ENCODE assay signal across 13 mouse cellular contexts in the genomic region with DNA sequence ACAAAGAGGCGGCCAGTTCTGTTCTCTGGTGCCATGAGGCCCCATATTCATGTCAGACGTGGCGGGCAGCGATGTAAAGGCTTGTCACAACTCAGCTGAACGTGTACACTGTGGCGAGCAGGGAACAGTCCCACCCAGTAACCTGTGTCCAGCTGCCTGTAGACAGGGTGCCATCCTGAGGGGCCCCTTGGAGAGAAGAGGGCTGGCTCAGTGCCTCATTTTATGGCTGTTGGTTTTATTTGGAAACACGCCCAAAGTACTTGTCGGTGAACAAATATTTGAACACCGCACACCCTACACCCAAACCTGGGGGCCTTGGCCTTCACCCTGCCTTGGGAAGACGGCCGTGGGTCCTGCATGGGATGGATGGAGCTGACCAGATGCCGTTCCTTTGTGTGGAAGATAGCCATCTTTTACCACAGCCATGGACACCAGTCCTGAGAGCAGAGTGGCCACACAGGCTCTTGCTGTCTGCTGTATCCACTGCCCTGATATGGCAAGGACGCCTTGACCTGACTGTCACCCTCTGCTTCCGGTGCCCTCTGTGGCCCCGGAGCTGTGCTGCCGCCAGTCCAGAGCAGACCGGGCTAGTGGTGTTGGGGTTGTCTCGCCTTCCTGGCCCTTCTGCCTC. TPM values are rescaled to one million over a fixed set of nuclear protein-coding genes. Genes with fewer than 3 reads are reported as not detected.
DNase-seq lines count a peak whose midpoint lies in the region; ATAC-seq and TF ChIP-seq lines count a peak whose summit lies in the region.
"Had no signal": no experiment of that assay in that cellular context is flagged by ENCODE, and none has a peak within 500 bp of the region (broad histone marks: within the 10 kb centered on the region; RNA-seq: fewer than 3 reads in every experiment).

No protein-coding gene starts in this region.

- TF ChIP-seq POLR2A in liver, adult 2 months (IDR thresholded peaks at IDR 0.05; ENCODE audit: extremely low read depth, insufficient read depth, low read length), result no peak
- TF ChIP-seq POLR2A in myocyte (IDR thresholded peaks at IDR 0.05; ENCODE audit: insufficient read length, low read depth), result no peak

- peaks cover 52% of the 10 kb centered on the region for H3K36me3 ChIP-seq in forebrain, embryonic 15.5 days
- peaks cover 100% of the 10 kb centered on the region for H3K36me3 ChIP-seq in forebrain, embryonic 10.5 days (replicated peaks)
- no peaks in the 10 kb centered on the region; the same call in 1 of the 2 replicates for H3K36me3 ChIP-seq in liver, adult 2 months (ENCODE audit: control insufficient read depth, insufficient read depth, low read length)
- peaks cover 98% of the 10 kb centered on the region for H3K36me3 ChIP-seq in liver, embryonic 13.5 days
- peaks cover 9% of the 10 kb centered on the region for H3K36me3 ChIP-seq in myocyte (ENCODE audit: control insufficient read depth, insufficient read depth)

- H3ac ChIP-seq in myocyte (ENCODE audit: control insufficient read depth, insufficient read length), result no peak overlapping the region

- DNase-seq in forebrain, embryonic 10.5 days (ENCODE audit: extremely low spot score, low spot score), result no peak
- peak; percentile 34 for DNase-seq in liver, adult 2 months (ENCODE audit: extremely low read depth, low read depth, low spot score)
- no peak for DNase-seq in liver
- DNase-seq in liver, embryonic 13.5 days, result no peak
- DNase-seq in right cerebral cortex, adult 2 months (ENCODE audit: low spot score in 2 of 2), result no peak
- DNase-seq in right cerebral cortex, postnatal 4 days, result no peak
- DNase-seq: adrenal gland, adult 8-10 months; gastrocnemius, postnatal 10 days; kidney, adult 11 months; thymus, adult 2 months had no signal

- no peaks in the 10 kb centered on the region for H3K27me3 ChIP-seq in forebrain, embryonic 15.5 days
- H3K27me3 ChIP-seq in forebrain, embryonic 10.5 days (ENCODE audit: poor library complexity, severe bottlenecking), result no peaks in the 10 kb centered on the region
- no peaks in the 10 kb centered on the region for H3K27me3 ChIP-seq in liver, adult 2 months (ENCODE audit: control insufficient read depth, insufficient read depth, low read length)
- H3K27me3 ChIP-seq in liver, embryonic 13.5 days, result no peaks in the 10 kb centered on the region
- no peaks in the 10 kb centered on the region for H3K27me3 ChIP-seq in myocyte (ENCODE audit: control insufficient read depth, insufficient read depth, insufficient read length)

- no peaks in the 10 kb centered on the region for H3K9me3 ChIP-seq in forebrain, embryonic 15.5 days
- H3K9me3 ChIP-seq in forebrain, embryonic 10.5 days, result no peaks in the 10 kb centered on the region
- no peaks in the 10 kb centered on the region for H3K9me3 ChIP-seq in liver, embryonic 13.5 days (replicated peaks)

- H3K27ac ChIP-seq in forebrain, embryonic 15.5 days (replicated peaks), result peak overlapping the region; percentile 16; the same call in 1 of the 2 replicates
- no peak overlapping the region for H3K27ac ChIP-seq in forebrain, embryonic 10.5 days
- no peak overlapping the region for H3K27ac ChIP-seq in liver, adult 2 months (replicated peaks; ENCODE audit: insufficient read depth, low read depth, low read length)
- 0 out of 2 replicates have a peak overlapping the region, but pooled peaks have one; percentile 3 for H3K27ac ChIP-seq in liver, embryonic 13.5 days

- peaks cover 14% of the 10 kb centered on the region for H3K79me2 ChIP-seq in liver, adult 2 months (ENCODE audit: control insufficient read depth, insufficient read depth, low read length)
- H3K79me2 ChIP-seq in myocyte (ENCODE audit: control insufficient read depth, insufficient read depth), result peaks cover 51% of the 10 kb centered on the region

- peaks cover 40% of the 10 kb centered on the region for H3K4me1 ChIP-seq in forebrain, embryonic 15.5 days
- peaks cover 64% of the 10 kb centered on the region for H3K4me1 ChIP-seq in forebrain, embryonic 10.5 days
- peaks cover 14% of the 10 kb centered on the region for H3K4me1 ChIP-seq in liver, adult 2 months (ENCODE audit: control insufficient read depth, insufficient read depth, low read length)
- peaks cover 74% of the 10 kb centered on the region for H3K4me1 ChIP-seq in liver, embryonic 13.5 days (replicated peaks)

- WGBS in forebrain, embryonic 15.5 days, result 80% methylated on average over 18 of the region's 18 CpGs
- WGBS in forebrain, embryonic 10.5 days, result 91% methylated on average over 18 of the region's 18 CpGs
- 38% methylated on average over 18 of the region's 18 CpGs for WGBS in liver, adult 2 months
- 74% methylated on average over 18 of the region's 18 CpGs for WGBS in liver, embryonic 13.5 days (ENCODE audit: insufficient replicate concordance)

- H3K4me3 ChIP-seq in forebrain, embryonic 15.5 days, result no peak overlapping the region
- no peak overlapping the region for H3K4me3 ChIP-seq in forebrain, embryonic 10.5 days
- no peak overlapping the region for H3K4me3 ChIP-seq in liver, adult 2 months (ENCODE audit: insufficient read depth, low read depth, low read length)
- H3K4me3 ChIP-seq in liver, embryonic 13.5 days (replicated peaks), result no peak overlapping the region
- no peak overlapping the region for H3K4me3 ChIP-seq in myocyte

- no peak overlapping the region for H3K4me2 ChIP-seq in forebrain, embryonic 15.5 days (replicated peaks)
- no peak overlapping the region for H3K4me2 ChIP-seq in liver, embryonic 13.5 days
- H3K4me2 ChIP-seq in myocyte (ENCODE audit: low read depth), result peak overlapping the region; percentile 50

- no peak overlapping the region for H3K9ac ChIP-seq in forebrain, embryonic 15.5 days (replicated peaks)
- no peak overlapping the region for H3K9ac ChIP-seq in liver, adult 2 months (ENCODE audit: low read depth, low read length)
- H3K9ac ChIP-seq in liver, embryonic 13.5 days, result no peak overlapping the region

- no peak for ATAC-seq in forebrain, embryonic 15.5 days (replicated peaks)
- no peak for ATAC-seq in liver, embryonic 13.5 days (ENCODE audit: low read depth)

- TF ChIP-seq CTCF in liver, adult 2 months (IDR thresholded peaks at IDR 0.05; ENCODE audit: low read depth, low read length), result no peak

TF ChIP-seq in myocyte, 11 proteins besides CTCF, POLR2A, EP300 and RAD21:
- no peak for TF ChIP-seq TCF3 (IDR thresholded peaks at IDR 0.05; ENCODE audit: insufficient read length, low read depth)
- no peak for TF ChIP-seq CEBPB (IDR thresholded peaks at IDR 0.05; ENCODE audit: insufficient read depth, poor library complexity, severe bottlenecking)
- TF ChIP-seq SRF (IDR thresholded peaks at IDR 0.05; ENCODE audit: control insufficient read depth, insufficient read length, low read depth), result no peak

RNA-seq across cellular contexts. Expression of a gene that starts 8.1 kb away (rescaled TPM):
- 36.1 and 51.2 TPM in 2 replicates for polyA plus RNA-seq in forebrain, embryonic 15.5 days (2015; fragmentation: Nextera tagmentation; extraction: Ambion mirVana)
- polyA plus RNA-seq in forebrain, embryonic 10.5 days (2016; fragmentation: Nextera tagmentation; extraction: Ambion mirVana), result 40.8 and 44.7 TPM in 2 replicates
- 5.3 and 7.2 TPM in 2 replicates for total RNA-seq in liver, adult 2 months (2014; rRNA removed)
- 14.3 and 16.3 TPM in 2 replicates for polyA plus RNA-seq in liver, adult 2 months (2012; rRNA removed)
- 20.6 and 25.7 TPM in 2 replicates for polyA plus RNA-seq in liver, embryonic 13.5 days (2015; fragmentation: Nextera tagmentation; extraction: Ambion mirVana)
- polyA plus RNA-seq in myocyte (2012; fragmentation: generic; extraction: Trizol), result 167 TPM

RNA-seq across cellular contexts. Expression of a gene that starts 34.0 kb away (rescaled TPM):
- 0.06 and 0.10 TPM in 2 replicates for polyA plus RNA-seq in forebrain, embryonic 15.5 days (2015; fragmentation: Nextera tagmentation; extraction: Ambion mirVana)
- polyA plus RNA-seq in forebrain, embryonic 10.5 days (2016; fragmentation: Nextera tagmentation; extraction: Ambion mirVana), result not detected in 2 replicates
- total RNA-seq in liver, adult 2 months (2014; rRNA removed), result not detected in 2 replicates
- polyA plus RNA-seq in liver, adult 2 months (2012; rRNA removed), result not detected in 2 replicates
- not detected in 2 replicates for polyA plus RNA-seq in liver, embryonic 13.5 days (2015; fragmentation: Nextera tagmentation; extraction: Ambion mirVana)
- 0.20 TPM for polyA plus RNA-seq in myocyte (2012; fragmentation: generic; extraction: Trizol)
- total RNA-seq: adrenal gland, adult 8-10 months; gastrocnemius, postnatal 10 days had no signal
- polyA plus RNA-seq: limb, embryonic 14.5 days had no signal

RNA-seq across cellular contexts. Expression of a gene that starts 42.6 kb away (rescaled TPM):
- 24.5 and 26.9 TPM in 2 replicates for polyA plus RNA-seq in forebrain, embryonic 15.5 days (2015; fragmentation: Nextera tagmentation; extraction: Ambion mirVana)
- polyA plus RNA-seq in forebrain, embryonic 10.5 days (2016; fragmentation: Nextera tagmentation; extraction: Ambion mirVana), result 22.1 and 23.0 TPM in 2 replicates
- 17.7 and 25.5 TPM in 2 replicates for total RNA-seq in liver, adult 2 months (2014; rRNA removed)
- 54.4 and 69.9 TPM in 2 replicates for polyA plus RNA-seq in liver, adult 2 months (2012; rRNA removed)
- polyA plus RNA-seq in liver, embryonic 13.5 days (2015; fragmentation: Nextera tagmentation; extraction: Ambion mirVana), result 2.6 and 2.7 TPM in 2 replicates
- 34.7 TPM for polyA plus RNA-seq in myocyte (2012; fragmentation: generic; extraction: Trizol)

Comparison
In these comparisons a context has a peak if more than half of its experiments do, and no peak if none do; other contexts are left out.
1. H3K27ac ChIP-seq: peak in forebrain, embryonic 15.5 days (single experiment) and liver, embryonic 13.5 days (single experiment); none in forebrain, embryonic 10.5 days (single experiment) and liver, adult 2 months (single experiment).